Mouse (Mus musculus) intestine, postnatal 0 days (tissue): ENCODE data around the gene Ctcfl. TPM values are rescaled to one million over a fixed set of nuclear protein-coding genes. Genes with fewer than 3 reads are reported as not detected.

Experiments
- ATAC-seq: fragments of 200-750 bp; cut with Nextera tagmentation; 2 replicates; pipeline ENCODE4 v1.8.0; 2017; ENCODE audit warnings: mild to moderate bottlenecking, moderate TSS enrichment, moderate library complexity
- H3K27ac ChIP-seq: fragments of 300-500 bp; sonication (generic); 2 replicates; pipeline ENCODE4 v1.5.1; 2014; ENCODE audit warnings: mild to moderate bottlenecking, low read depth, low read length, moderate library complexity
- H3K27me3 ChIP-seq: fragments of 300-500 bp; sonication (generic); replicated peaks from 2 replicates; pipeline ENCODE4 v1.6.1; 2014; ENCODE audit warnings: low read length, mixed read lengths; ENCODE audit not compliant: control insufficient read depth, insufficient read depth
- H3K36me3 ChIP-seq: fragments of 300-500 bp; sonication (generic); 2 replicates; pipeline ENCODE4 v1.6.1; 2014; ENCODE audit warnings: mild to moderate bottlenecking, moderate library complexity; ENCODE audit not compliant: control insufficient read depth, insufficient read depth
- H3K4me1 ChIP-seq: fragments of 300-500 bp; sonication (generic); replicated peaks from 2 replicates; pipeline ENCODE4 v1.6.1; 2014; ENCODE audit warnings: antibody characterized with exemption, low read length, mixed read lengths; ENCODE audit not compliant: control insufficient read depth, insufficient read depth
- H3K4me2 ChIP-seq: fragments of 300-500 bp; sonication (generic); replicated peaks from 2 replicates; pipeline ENCODE4 v1.6.1; 2014; ENCODE audit warnings: low read depth, mild to moderate bottlenecking, moderate library complexity
- H3K4me3 ChIP-seq: fragments of 300-500 bp; sonication (generic); 2 replicates; pipeline ENCODE4 v1.5.1; 2014; ENCODE audit warnings: low read depth, low read length
- H3K9ac ChIP-seq: fragments of 300-500 bp; sonication (generic); 2 replicates; pipeline ENCODE4 v1.6.1; 2014; ENCODE audit warnings: mild to moderate bottlenecking, low read depth, low read length
- H3K9me3 ChIP-seq: fragments of 300-500 bp; sonication (generic); 2 replicates; pipeline ENCODE4 v1.6.1; 2016; ENCODE audit warnings: mixed run types; ENCODE audit not compliant: control insufficient read depth
- CTCF ChIP-seq: sonication (generic); IDR thresholded peaks from 2 replicates; pipeline ENCODE4 v1.5.1; 2016; ENCODE audit warnings: low read depth, mild to moderate bottlenecking, control low read depth, antibody characterized with exemption, moderate library complexity
- WGBS: fragments of 180-500 bp; shearing (Covaris S2); extraction: QIAGEN DNeasy Blood & Tissue Kit; methylation state at CpG from one replicate; pipeline ENCODE4 v1.1.7; 2014; 5-methylcytosine and 5-hydroxymethylcytosine counted together
- polyA plus RNA-seq: library from polyadenylated mRNA; unstranded; fragments of >200 nt; fragmentation: Nextera tagmentation; extraction: Ambion mirVana; gene quantifications from 2 replicates; pipeline ENCODE4 v1.2.1, GENCODE M21; 2015

Gene Ctcfl
- polyA plus RNA-seq, 1 experiment from 2014 or later: 1.0 TPM

GRCm38 (mm10) chr2:173151352-173151751, 32.0 kb upstream of the Ctcfl start:
- 23% methylated on average over 5 of the region's 5 CpGs for WGBS
- peak overlapping the region; percentile 8; the same call in 1 of the 2 replicates for H3K9ac ChIP-seq

GRCm38 (mm10) chr2:173148001-173148400, 28.7 kb upstream of the Ctcfl start:
- Histone ChIP-seq H3K27ac (no peak overlapping the region), H3K4me2 (no peak overlapping the region), H3K27me3 (no peaks in the 10 kb centered on the region), H3K4me3 (no peak overlapping the region), H3K36me3 (no peaks in the 10 kb centered on the region), H3K4me1 (peaks cover 7% of the 10 kb centered on the region; the same call in 1 of the 2 replicates), H3K9me3 (no peaks in the 10 kb centered on the region), H3K9ac (no peak overlapping the region)
- 70% methylated on average over 5 of the region's 5 CpGs for WGBS
- TF ChIP-seq CTCF: no peak
- ATAC-seq: no peak

More at GRCm38 (mm10) chr2:173151352-173151751, 32.0 kb upstream of the Ctcfl start:
- H3K4me3 ChIP-seq: no peak overlapping the region
- no peak for ATAC-seq
- H3K36me3 ChIP-seq: peaks cover 16% of the 10 kb centered on the region; the same call in 1 of the 2 replicates
- no peaks in the 10 kb centered on the region for H3K27me3 ChIP-seq
- peaks cover 7% of the 10 kb centered on the region; the same call in 1 of the 2 replicates for H3K4me1 ChIP-seq
- H3K9me3 ChIP-seq: no peaks in the 10 kb centered on the region
- H3K27ac ChIP-seq: peak overlapping the region; percentile 90
- no peak overlapping the region for H3K4me2 ChIP-seq
- TF ChIP-seq CTCF: no peak

- ATAC-seq: no peak
- H3K9me3 ChIP-seq: no peaks in the 10 kb centered on the region
- H3K4me1 ChIP-seq: peaks cover 4% of the 10 kb centered on the region; the same call in 1 of the 2 replicates
- H3K9ac ChIP-seq: no peak overlapping the region
- WGBS: 51% methylated on average over 6 of the region's 6 CpGs
- no peak overlapping the region for H3K4me3 ChIP-seq
- H3K27me3 ChIP-seq: no peaks in the 10 kb centered on the region
- H3K27ac ChIP-seq: no peak overlapping the region
- no peak for TF ChIP-seq CTCF
- no peaks in the 10 kb centered on the region for H3K36me3 ChIP-seq
- no peak overlapping the region for H3K4me2 ChIP-seq
Measured at GRCm38 (mm10) chr2:173146728-173147127, 27.4 kb upstream of the Ctcfl start.

DNA sequence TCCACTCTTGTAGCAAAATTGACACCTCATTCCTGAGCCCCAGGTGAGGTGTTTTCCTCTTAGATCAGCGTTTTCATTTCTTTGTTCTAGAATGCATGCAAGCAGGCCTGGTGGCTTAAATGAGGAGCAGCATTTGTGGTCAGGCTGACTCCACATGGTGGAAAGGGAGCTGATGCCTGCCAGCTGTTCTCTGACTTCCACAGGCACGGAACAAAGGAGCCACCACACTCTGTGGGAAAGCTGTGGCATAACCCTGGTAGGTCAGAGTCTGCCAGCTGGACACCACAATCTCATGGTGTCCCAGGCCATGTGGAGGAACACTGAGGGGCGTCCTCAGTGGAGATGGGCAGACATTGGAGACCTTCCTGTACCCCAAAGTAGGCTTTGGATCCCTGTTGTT, 26.5 kb upstream of the Ctcfl start:
- Histone ChIP-seq H3K9me3 (no peaks in the 10 kb centered on the region), H3K9ac (no peak overlapping the region), H3K4me1 (no peaks in the 10 kb centered on the region), H3K36me3 (no peaks in the 10 kb centered on the region), H3K27ac (no peak overlapping the region), H3K4me2 (no peak overlapping the region), H3K27me3 (no peaks in the 10 kb centered on the region), H3K4me3 (no peak overlapping the region)
- no peak for ATAC-seq
- TF ChIP-seq CTCF: no peak
- 57% methylated on average over 3 of the region's 3 CpGs for WGBS

DNA sequence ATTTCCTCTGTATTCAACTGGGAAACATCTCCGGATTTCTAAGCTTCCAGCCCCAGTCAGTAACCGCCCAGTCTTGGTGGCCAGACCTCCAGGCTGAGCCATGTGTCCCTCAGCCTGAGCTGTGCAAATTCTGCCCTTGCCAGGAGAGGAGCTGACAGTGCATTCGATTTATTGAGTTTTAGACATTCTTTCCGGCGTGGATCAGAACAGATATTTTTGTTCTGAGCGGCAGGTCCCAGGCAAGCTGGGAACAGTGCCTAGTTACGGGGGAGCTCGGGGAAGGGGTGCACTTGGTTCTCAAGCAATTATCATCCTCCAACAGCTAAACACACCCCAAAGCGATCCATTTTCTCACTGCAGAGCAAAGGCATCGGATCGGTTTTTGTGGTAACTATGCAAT, 24.3 kb upstream of the Ctcfl start:
- no peak overlapping the region for H3K4me2 ChIP-seq
- 66% methylated on average over 11 of the region's 11 CpGs for WGBS
- no peaks in the 10 kb centered on the region for H3K27me3 ChIP-seq
- H3K4me3 ChIP-seq: no peak overlapping the region
- H3K36me3 ChIP-seq: no peaks in the 10 kb centered on the region
- no peak overlapping the region for H3K27ac ChIP-seq
- no peak for ATAC-seq
- H3K9ac ChIP-seq: no peak overlapping the region
- H3K4me1 ChIP-seq: no peaks in the 10 kb centered on the region
- no peak for TF ChIP-seq CTCF
- H3K9me3 ChIP-seq: no peaks in the 10 kb centered on the region

GRCm38 (mm10) chr2:173138323-173139239, 19.3 kb upstream of the Ctcfl start:
- H3K27me3 ChIP-seq: no peaks in the 10 kb centered on the region
- H3K4me1 ChIP-seq: no peaks in the 10 kb centered on the region
- TF ChIP-seq CTCF: no peak
- H3K9me3 ChIP-seq: no peaks in the 10 kb centered on the region
- ATAC-seq: peak; percentile 66
- H3K4me2 ChIP-seq: no peak overlapping the region
- no peak overlapping the region for H3K4me3 ChIP-seq
- no peak overlapping the region for H3K9ac ChIP-seq
- H3K27ac ChIP-seq: 0 out of 2 replicates have a peak overlapping the region, but pooled peaks have one; percentile 21
- no peaks in the 10 kb centered on the region for H3K36me3 ChIP-seq
- WGBS: 61% methylated on average over 15 of the region's 15 CpGs
